Mouse (Mus musculus): ENCODE data around the gene Ccdc12. TPM values are rescaled to one million over a fixed set of nuclear protein-coding genes. Genes with fewer than 3 reads are reported as not detected.

Gene Ccdc12
- polyA plus RNA-seq, 1 experiment = 59.2 TPM

DNA sequence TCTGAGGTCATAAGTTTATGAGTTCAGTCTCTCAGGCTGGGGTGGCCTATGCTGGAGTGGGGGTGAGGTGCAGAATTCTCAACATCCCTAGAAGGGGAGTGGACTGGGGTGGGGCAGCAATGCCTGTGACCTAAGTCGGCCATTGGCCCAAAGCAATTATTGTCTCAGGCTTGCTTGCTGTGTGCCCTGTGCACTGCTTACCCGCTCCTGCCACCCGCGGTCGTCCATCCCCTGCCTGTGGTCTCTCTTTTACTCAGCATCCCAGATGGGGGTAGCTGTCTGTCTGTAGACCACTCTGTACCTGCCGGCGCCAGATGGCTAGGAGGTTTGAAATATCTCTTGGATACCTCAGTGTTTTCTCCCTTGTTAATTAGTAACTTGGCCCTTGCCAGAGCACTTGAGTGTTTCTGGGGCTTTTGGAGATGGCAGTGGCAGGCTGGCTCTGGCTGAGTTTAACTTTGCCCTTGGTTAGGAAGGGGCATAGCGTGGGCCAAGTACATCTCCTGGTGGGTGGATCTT lies 33.0 kb downstream of the Ccdc12 start:
- Histone ChIP-seq H3K79me2 (ENCODE audit: control insufficient read depth, insufficient read depth) (no peaks in the 10 kb centered on the region), H3K36me3 (ENCODE audit: control insufficient read depth, insufficient read depth) (peaks cover 9% of the 10 kb centered on the region), H3K4me2 (ENCODE audit: low read depth) (no peak overlapping the region), H3ac (ENCODE audit: control insufficient read depth, insufficient read length) (no peak overlapping the region), H3K27me3 (ENCODE audit: control insufficient read depth, insufficient read depth, insufficient read length) (no peaks in the 10 kb centered on the region), H3K4me3 (no peak overlapping the region)
- TF ChIP-seq TCF12 (IDR thresholded peaks at IDR 0.05; ENCODE audit: insufficient read depth, poor library complexity, severe bottlenecking) (no peak), POLR2AphosphoS2 (IDR thresholded peaks at IDR 0.05; ENCODE audit: insufficient read length, low read depth) (no peak), POLR2A (IDR thresholded peaks at IDR 0.05; ENCODE audit: insufficient read length, low read depth) (no peak), CEBPB (IDR thresholded peaks at IDR 0.05; ENCODE audit: insufficient read depth, poor library complexity, severe bottlenecking) (no peak), USF1 (IDR thresholded peaks at IDR 0.05; ENCODE audit: low read depth) (no peak), MYOD1 (IDR thresholded peaks at IDR 0.05; ENCODE audit: control insufficient read depth in 1 of 3, insufficient read length in 2 of 3, low read depth in 2 of 3) (no peak), MYOG (IDR thresholded peaks at IDR 0.05; ENCODE audit: control insufficient read depth in 1 of 3, insufficient read depth in 1 of 3, insufficient read length in 2 of 3, low read depth in 2 of 3) (no peak), SRF (IDR thresholded peaks at IDR 0.05; ENCODE audit: control insufficient read depth, insufficient read length, low read depth) (no peak)

DNA sequence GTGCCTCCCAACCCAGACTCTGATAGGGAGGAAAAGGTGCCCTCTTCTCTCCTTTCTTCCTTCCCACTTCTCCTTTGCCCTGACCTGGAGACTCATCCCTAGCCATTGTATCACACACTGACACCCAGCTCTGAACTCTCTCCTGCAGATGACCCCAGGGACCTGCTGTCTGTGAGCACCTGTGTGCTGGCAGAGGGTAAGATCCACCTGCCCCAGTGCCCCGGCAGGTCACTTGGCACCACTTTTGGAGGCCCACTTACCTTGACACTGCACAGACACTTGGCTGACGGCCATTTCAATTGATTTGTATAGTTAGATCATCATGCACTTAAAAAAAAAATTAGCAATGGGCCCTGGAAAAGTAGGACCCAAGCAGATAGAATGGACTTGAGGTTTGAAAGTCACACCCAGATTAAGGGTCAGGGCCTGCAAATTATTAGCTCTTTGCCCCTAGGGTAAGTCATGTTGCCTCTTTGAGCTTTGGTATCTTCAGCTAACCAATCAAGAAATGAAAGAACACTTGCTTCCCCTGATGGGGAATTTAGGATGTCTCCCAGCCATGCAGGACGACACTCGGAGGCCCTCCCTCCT lies 39.0 kb downstream of the Ccdc12 start:
- Histone ChIP-seq H3ac (ENCODE audit: control insufficient read depth, insufficient read length) (no peak overlapping the region), H3K4me2 (ENCODE audit: low read depth) (no peak overlapping the region), H3K36me3 (ENCODE audit: control insufficient read depth, insufficient read depth) (peaks cover 9% of the 10 kb centered on the region), H3K4me3 (no peak overlapping the region), H3K79me2 (ENCODE audit: control insufficient read depth, insufficient read depth) (no peaks in the 10 kb centered on the region), H3K27me3 (ENCODE audit: control insufficient read depth, insufficient read depth, insufficient read length) (no peaks in the 10 kb centered on the region)
- no peak for TF ChIP-seq USF1 (IDR thresholded peaks at IDR 0.05; ENCODE audit: low read depth)
- TF ChIP-seq TCF12 (IDR thresholded peaks at IDR 0.05; ENCODE audit: insufficient read depth, poor library complexity, severe bottlenecking) = no peak
- TF ChIP-seq CEBPB (IDR thresholded peaks at IDR 0.05; ENCODE audit: insufficient read depth, poor library complexity, severe bottlenecking) = no peak
- TF ChIP-seq POLR2AphosphoS2 (IDR thresholded peaks at IDR 0.05; ENCODE audit: insufficient read length, low read depth) = no peak
- no peak for TF ChIP-seq TCF3 (IDR thresholded peaks at IDR 0.05; ENCODE audit: insufficient read length, low read depth)
- no peak for TF ChIP-seq MYOG (IDR thresholded peaks at IDR 0.05; ENCODE audit: control insufficient read depth in 1 of 3, insufficient read depth in 1 of 3, insufficient read length in 2 of 3, low read depth in 2 of 3)
- no peak for TF ChIP-seq MAX (IDR thresholded peaks at IDR 0.05; ENCODE audit: low read depth)
- no peak for TF ChIP-seq REST (IDR thresholded peaks at IDR 0.05; ENCODE audit: insufficient read depth, insufficient read length)
- TF ChIP-seq E2F4 (IDR thresholded peaks at IDR 0.05; ENCODE audit: insufficient read depth) = no peak
- no peak for TF ChIP-seq SRF (IDR thresholded peaks at IDR 0.05; ENCODE audit: control insufficient read depth, insufficient read length, low read depth)

DNA sequence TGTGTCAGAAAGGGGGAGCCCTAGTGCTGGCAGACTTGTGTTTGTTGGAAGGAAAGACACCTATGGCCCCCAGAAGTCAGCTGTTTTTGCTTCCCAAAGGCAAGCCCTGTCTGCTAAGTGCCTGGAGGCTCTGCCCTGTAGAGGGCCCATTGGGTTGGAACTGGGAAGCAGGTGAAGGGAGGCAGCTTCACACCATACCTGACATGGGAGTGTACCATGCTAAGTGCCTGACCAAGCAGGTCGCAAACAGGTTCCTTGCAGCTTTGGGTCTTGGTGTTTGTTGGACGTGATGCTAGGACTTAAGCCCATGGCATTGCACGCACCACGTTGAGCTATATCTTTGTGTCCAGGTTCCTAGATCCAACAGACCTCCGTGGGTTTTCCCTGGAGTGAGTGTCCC lies 40.1 kb downstream of the Ccdc12 start:
- TF ChIP-seq TCF12 (IDR thresholded peaks at IDR 0.05; ENCODE audit: insufficient read depth, poor library complexity, severe bottlenecking) = no peak
- TF ChIP-seq MAX (IDR thresholded peaks at IDR 0.05; ENCODE audit: low read depth) = no peak
- no peak for TF ChIP-seq POLR2AphosphoS2 (IDR thresholded peaks at IDR 0.05; ENCODE audit: insufficient read length, low read depth)
- no peak for TF ChIP-seq E2F4 (IDR thresholded peaks at IDR 0.05; ENCODE audit: insufficient read depth)
- no peak for TF ChIP-seq SRF (IDR thresholded peaks at IDR 0.05; ENCODE audit: control insufficient read depth, insufficient read length, low read depth)
- TF ChIP-seq CEBPB (IDR thresholded peaks at IDR 0.05; ENCODE audit: insufficient read depth, poor library complexity, severe bottlenecking) = no peak
- no peak for TF ChIP-seq MYOG (IDR thresholded peaks at IDR 0.05; ENCODE audit: control insufficient read depth in 1 of 3, insufficient read depth in 1 of 3, insufficient read length in 2 of 3, low read depth in 2 of 3)
- no peak for TF ChIP-seq MYOD1 (IDR thresholded peaks at IDR 0.05; ENCODE audit: control insufficient read depth in 1 of 3, insufficient read length in 2 of 3, low read depth in 2 of 3)
- TF ChIP-seq USF1 (IDR thresholded peaks at IDR 0.05; ENCODE audit: low read depth) = no peak
- no peak for TF ChIP-seq TCF3 (IDR thresholded peaks at IDR 0.05; ENCODE audit: insufficient read length, low read depth)
- no peak for TF ChIP-seq REST (IDR thresholded peaks at IDR 0.05; ENCODE audit: insufficient read depth, insufficient read length)
- TF ChIP-seq POLR2A (IDR thresholded peaks at IDR 0.05; ENCODE audit: insufficient read length, low read depth) = no peak
- Histone ChIP-seq H3K36me3 (ENCODE audit: control insufficient read depth, insufficient read depth) (peaks cover 9% of the 10 kb centered on the region), H3K27me3 (ENCODE audit: control insufficient read depth, insufficient read depth, insufficient read length) (no peaks in the 10 kb centered on the region), H3K4me2 (ENCODE audit: low read depth) (no peak overlapping the region), H3K79me2 (ENCODE audit: control insufficient read depth, insufficient read depth) (no peaks in the 10 kb centered on the region), H3ac (ENCODE audit: control insufficient read depth, insufficient read length) (no peak overlapping the region), H3K4me3 (no peak overlapping the region)

DNA sequence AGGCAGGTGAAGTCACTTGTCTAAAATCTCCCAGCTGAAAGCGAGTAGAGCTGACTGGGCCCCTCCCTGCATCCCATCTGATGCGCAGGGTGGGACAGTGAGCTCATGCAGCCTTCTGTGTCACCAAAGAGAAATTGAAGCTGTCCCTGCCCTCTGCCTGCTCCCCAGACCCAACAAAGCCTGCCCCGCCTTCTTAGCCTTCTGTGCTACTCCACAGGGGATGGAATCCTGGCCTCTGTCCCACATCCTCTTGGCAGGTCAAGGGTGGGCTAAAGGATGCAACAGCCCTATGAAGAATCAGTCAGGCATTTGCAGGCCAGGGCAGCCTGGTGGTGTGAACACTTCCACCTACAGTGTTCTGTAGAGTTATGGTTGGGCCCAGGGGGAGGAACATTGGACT lies 41.2 kb downstream of the Ccdc12 start:
- Histone ChIP-seq H3K4me2 (ENCODE audit: low read depth) (no peak overlapping the region), H3K36me3 (ENCODE audit: control insufficient read depth, insufficient read depth) (peaks cover 9% of the 10 kb centered on the region), H3K27me3 (ENCODE audit: control insufficient read depth, insufficient read depth, insufficient read length) (no peaks in the 10 kb centered on the region), H3K79me2 (ENCODE audit: control insufficient read depth, insufficient read depth) (no peaks in the 10 kb centered on the region), H3K4me3 (no peak overlapping the region), H3ac (ENCODE audit: control insufficient read depth, insufficient read length) (no peak overlapping the region)
- TF ChIP-seq MYOD1 (IDR thresholded peaks at IDR 0.05; ENCODE audit: control insufficient read depth in 1 of 3, insufficient read length in 2 of 3, low read depth in 2 of 3) = peak in 1 of 3 experiments; percentile 1
- TF ChIP-seq TCF12 (IDR thresholded peaks at IDR 0.05; ENCODE audit: insufficient read depth, poor library complexity, severe bottlenecking) = no peak
- no peak for TF ChIP-seq E2F4 (IDR thresholded peaks at IDR 0.05; ENCODE audit: insufficient read depth)
- no peak for TF ChIP-seq CEBPB (IDR thresholded peaks at IDR 0.05; ENCODE audit: insufficient read depth, poor library complexity, severe bottlenecking)
- peak in 1 of 3 experiments; percentile 2 for TF ChIP-seq MYOG (IDR thresholded peaks at IDR 0.05; ENCODE audit: control insufficient read depth in 1 of 3, insufficient read depth in 1 of 3, insufficient read length in 2 of 3, low read depth in 2 of 3)
- TF ChIP-seq POLR2A (IDR thresholded peaks at IDR 0.05; ENCODE audit: insufficient read length, low read depth) = no peak
- no peak for TF ChIP-seq TCF3 (IDR thresholded peaks at IDR 0.05; ENCODE audit: insufficient read length, low read depth)

Measured in myocyte (in vitro differentiated cells).